Mouse (Mus musculus) limb, embryonic 10.5 days (tissue): Measurements from ENCODE around the gene Btrc. TPM values are rescaled to one million over a fixed set of nuclear protein-coding genes. Genes with fewer than 3 reads are reported as not detected.

Experiments used
- DNase-seq: peaks from one replicate; pipeline ENCODE4 v3.0.0-alpha.2; 2017; ENCODE audit warnings: low spot score
- H3K27ac ChIP-seq: fragments of 300-500 bp; sonication (generic); 2 replicates; pipeline ENCODE4 v1.5.1; 2016; ENCODE audit warnings: mild to moderate bottlenecking
- H3K27me3 ChIP-seq: fragments of 300-500 bp; sonication (generic); 2 replicates; pipeline ENCODE4 v1.6.1; 2016; ENCODE audit warnings: low read depth, mild to moderate bottlenecking; ENCODE audit not compliant: poor library complexity, severe bottlenecking
- H3K36me3 ChIP-seq: fragments of 300-500 bp; sonication (generic); 2 replicates; pipeline ENCODE4 v1.6.1; 2016; ENCODE audit warnings: mild to moderate bottlenecking, moderate library complexity
- H3K4me1 ChIP-seq: fragments of 300-500 bp; sonication (generic); 2 replicates; pipeline ENCODE4 v1.6.1; 2016
- H3K4me3 ChIP-seq: fragments of 300-500 bp; sonication (generic); 2 replicates; pipeline ENCODE4 v1.5.1; 2016; ENCODE audit warnings: mild to moderate bottlenecking, moderate library complexity
- H3K9me3 ChIP-seq: fragments of 300-500 bp; sonication (generic); replicated peaks from 2 replicates; pipeline ENCODE4 v1.6.1; 2016; ENCODE audit warnings: mild to moderate bottlenecking
- WGBS: fragments of 180-500 bp; shearing (Covaris S2); methylation state at CpG from one replicate; pipeline ENCODE4 v1.1.7; 2016; 5-methylcytosine and 5-hydroxymethylcytosine counted together
- polyA plus RNA-seq: library from polyadenylated mRNA; unstranded; fragments of >200 nt; fragmentation: Nextera tagmentation; extraction: Ambion mirVana; gene quantifications from 2 replicates; pipeline ENCODE4 v1.2.1, GENCODE M21; 2016

Btrc gene
- polyA plus RNA-seq, 1 experiment from 2014 or later, result 53.4 TPM

- no peak overlapping the region for H3K4me3 ChIP-seq
- DNase-seq, result no peak
- 89% methylated on average over 4 of the region's 4 CpGs for whole genome bisulfite sequencing
These were observed 73.6 kb downstream of the Btrc start for GRCm38 (mm10) chr19:45437175-45437574.

GRCm38 (mm10) chr19:45438191-45438590, 74.7 kb downstream of the Btrc start:
- no peak overlapping the region for H3K27ac ChIP-seq
- H3K27me3 ChIP-seq, result no peaks in the 10 kb centered on the region
- DNase-seq, result no peak
- no peak overlapping the region for H3K4me3 ChIP-seq
- H3K4me1 ChIP-seq, result 0 out of 2 replicates have a peak, but pooled peaks cover 6% of the 10 kb centered on the region
- WGBS, result 95% methylated on average over 5 of the region's 5 CpGs
- H3K36me3 ChIP-seq, result no peaks in the 10 kb centered on the region
- no peaks in the 10 kb centered on the region for H3K9me3 ChIP-seq

More at GRCm38 (mm10) chr19:45437175-45437574, 73.6 kb downstream of the Btrc start:
- Histone ChIP-seq H3K36me3 (no peaks in the 10 kb centered on the region), H3K27me3 (no peaks in the 10 kb centered on the region), H3K27ac (no peak overlapping the region), H3K9me3 (no peaks in the 10 kb centered on the region), H3K4me1 (0 out of 2 replicates have a peak, but pooled peaks cover 6% of the 10 kb centered on the region)

- 80% methylated on average over 6 of the region's 6 CpGs for WGBS
- Histone ChIP-seq H3K4me1 (0 out of 2 replicates have a peak, but pooled peaks cover 6% of the 10 kb centered on the region), H3K27me3 (no peaks in the 10 kb centered on the region)
These were observed 75.7 kb downstream of the Btrc start for GRCm38 (mm10) chr19:45438928-45439846.

GRCm38 (mm10) chr19:45440554-45441175, 77.1 kb downstream of the Btrc start:
- Histone ChIP-seq H3K27me3 (no peaks in the 10 kb centered on the region), H3K4me1 (0 out of 2 replicates have a peak, but pooled peaks cover 6% of the 10 kb centered on the region), H3K4me3 (no peak overlapping the region), H3K27ac (no peak overlapping the region), H3K9me3 (no peaks in the 10 kb centered on the region), H3K36me3 (no peaks in the 10 kb centered on the region)
- DNase-seq, result no peak
- WGBS, result 83% methylated on average over 10 of the region's 10 CpGs

More at GRCm38 (mm10) chr19:45438928-45439846, 75.7 kb downstream of the Btrc start:
- no peaks in the 10 kb centered on the region for H3K36me3 ChIP-seq
- no peaks in the 10 kb centered on the region for H3K9me3 ChIP-seq
- H3K4me3 ChIP-seq, result no peak overlapping the region
- no peak for DNase-seq
- H3K27ac ChIP-seq, result no peak overlapping the region

GRCm38 (mm10) chr19:45441717-45442116, 78.2 kb downstream of the Btrc start:
- DNase-seq, result no peak
- no peak overlapping the region for H3K4me3 ChIP-seq
- 0 out of 2 replicates have a peak, but pooled peaks cover 6% of the 10 kb centered on the region for H3K4me1 ChIP-seq
- H3K27me3 ChIP-seq, result no peaks in the 10 kb centered on the region
- H3K27ac ChIP-seq, result no peak overlapping the region
- 67% methylated on average over 7 of the region's 7 CpGs for WGBS
- H3K9me3 ChIP-seq, result no peaks in the 10 kb centered on the region
- H3K36me3 ChIP-seq, result no peaks in the 10 kb centered on the region

- WGBS, result 66% methylated on average over 6 of the region's 6 CpGs
- Histone ChIP-seq H3K4me1 (0 out of 2 replicates have a peak, but pooled peaks cover 6% of the 10 kb centered on the region), H3K27ac (no peak overlapping the region), H3K4me3 (no peak overlapping the region), H3K27me3 (no peaks in the 10 kb centered on the region), H3K9me3 (no peaks in the 10 kb centered on the region), H3K36me3 (no peaks in the 10 kb centered on the region)
- no peak for DNase-seq
These were observed 81.9 kb downstream of the Btrc start for GRCm38 (mm10) chr19:45445253-45445933.

- DNase-seq, result no peak
- no peaks in the 10 kb centered on the region for H3K9me3 ChIP-seq
- H3K27ac ChIP-seq, result no peak overlapping the region
- WGBS, result 59% methylated on average over 7 of the region's 7 CpGs
- no peaks in the 10 kb centered on the region for H3K27me3 ChIP-seq
- no peaks in the 10 kb centered on the region for H3K4me1 ChIP-seq
- no peaks in the 10 kb centered on the region for H3K36me3 ChIP-seq
- no peak overlapping the region for H3K4me3 ChIP-seq
These were observed 83.1 kb downstream of the Btrc start for GRCm38 (mm10) chr19:45446631-45447030.

GRCm38 (mm10) chr19:45447222-45447621, 83.7 kb downstream of the Btrc start:
- no peaks in the 10 kb centered on the region for H3K9me3 ChIP-seq
- no peaks in the 10 kb centered on the region for H3K27me3 ChIP-seq
- H3K27ac ChIP-seq, result no peak overlapping the region
- 84% methylated on average over 2 of the region's 2 CpGs for WGBS
- no peak overlapping the region for H3K4me3 ChIP-seq
- no peak for DNase-seq
- no peaks in the 10 kb centered on the region for H3K4me1 ChIP-seq
- no peaks in the 10 kb centered on the region for H3K36me3 ChIP-seq

GRCm38 (mm10) chr19:45447886-45448285, 84.4 kb downstream of the Btrc start:
- Histone ChIP-seq H3K9me3 (no peaks in the 10 kb centered on the region), H3K36me3 (no peaks in the 10 kb centered on the region), H3K27me3 (no peaks in the 10 kb centered on the region), H3K27ac (no peak overlapping the region), H3K4me3 (no peak overlapping the region), H3K4me1 (no peaks in the 10 kb centered on the region)
- DNase-seq, result no peak
- 93% methylated on average over 1 of the region's 1 CpGs for WGBS

GRCm38 (mm10) chr19:45454391-45454790, 90.9 kb downstream of the Btrc start:
- 94% methylated on average over 3 of the region's 3 CpGs for WGBS
- 0 out of 2 replicates have a peak, but pooled peaks cover 6% of the 10 kb centered on the region for H3K27me3 ChIP-seq
- H3K36me3 ChIP-seq, result no peaks in the 10 kb centered on the region
- no peak for DNase-seq
- peaks cover 14% of the 10 kb centered on the region for H3K4me1 ChIP-seq
- H3K27ac ChIP-seq, result no peak overlapping the region
- no peak overlapping the region for H3K4me3 ChIP-seq
- no peaks in the 10 kb centered on the region for H3K9me3 ChIP-seq

- 0 out of 2 replicates have a peak, but pooled peaks cover 17% of the 10 kb centered on the region for H3K27me3 ChIP-seq
- WGBS, result 91% methylated on average over 7 of the region's 7 CpGs
- no peak for DNase-seq
- peaks cover 32% of the 10 kb centered on the region for H3K4me1 ChIP-seq
- H3K4me3 ChIP-seq, result no peak overlapping the region
- H3K27ac ChIP-seq, result no peak overlapping the region
- no peaks in the 10 kb centered on the region for H3K9me3 ChIP-seq
- no peaks in the 10 kb centered on the region for H3K36me3 ChIP-seq
These were observed 93.4 kb downstream of the Btrc start for GRCm38 (mm10) chr19:45456896-45457295.

GRCm38 (mm10) chr19:45458702-45459101, 95.2 kb downstream of the Btrc start:
- 9% methylated on average over 7 of the region's 7 CpGs for WGBS
- Histone ChIP-seq H3K27ac (no peak overlapping the region), H3K36me3 (no peaks in the 10 kb centered on the region), H3K4me1 (peaks cover 32% of the 10 kb centered on the region), H3K27me3 (0 out of 2 replicates have a peak, but pooled peaks cover 24% of the 10 kb centered on the region), H3K4me3 (no peak overlapping the region), H3K9me3 (no peaks in the 10 kb centered on the region)
- no peak for DNase-seq
